Mouse (Mus musculus) cerebellum, postnatal 14 days (tissue): Measurements from ENCODE around the gene Fndc3a.

Experiments
- DNase-seq, 2 experiments: peaks; one replicate each; pipeline ENCODE4 v3.0.0; 2021; ENCODE audit warnings: mixed read lengths in 2 of 2

Fndc3a gene

DNA sequence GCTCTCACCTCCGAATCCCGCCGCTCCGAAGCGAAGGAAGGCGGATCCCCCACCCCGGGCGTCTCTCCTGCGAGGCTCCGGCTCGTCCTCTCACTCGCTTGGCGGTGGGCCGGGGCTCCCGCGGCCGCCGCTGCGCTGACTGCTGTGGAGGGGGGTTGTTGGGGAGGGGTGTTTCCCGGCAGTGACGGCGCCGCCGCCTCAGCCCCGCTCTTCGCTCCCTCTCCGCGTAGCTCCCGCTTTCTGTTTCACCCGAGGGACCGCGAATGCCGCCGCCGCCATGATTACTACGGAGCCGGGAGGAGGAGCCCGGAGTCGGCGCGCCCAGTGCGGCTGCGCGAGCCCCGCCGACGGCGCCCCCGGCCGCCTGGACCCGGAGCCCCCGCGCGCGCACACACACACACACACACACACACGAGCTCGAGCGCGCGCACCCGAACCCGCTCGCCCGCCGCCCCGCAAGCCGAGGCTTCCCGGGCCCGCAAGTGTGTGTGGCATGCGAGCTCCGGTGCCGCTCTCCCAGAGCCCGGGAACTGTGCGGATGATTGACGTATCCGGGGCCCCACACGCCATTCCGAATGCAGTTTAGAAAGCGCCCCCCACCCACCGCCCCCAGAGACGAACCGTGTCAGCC is at the start of gene Fndc3a:
Gene Fndc3a (minus strand): TSS at position 294 of the 631 bp plus-strand sequence.
- DNase-seq: peak; percentile 88

DNA sequence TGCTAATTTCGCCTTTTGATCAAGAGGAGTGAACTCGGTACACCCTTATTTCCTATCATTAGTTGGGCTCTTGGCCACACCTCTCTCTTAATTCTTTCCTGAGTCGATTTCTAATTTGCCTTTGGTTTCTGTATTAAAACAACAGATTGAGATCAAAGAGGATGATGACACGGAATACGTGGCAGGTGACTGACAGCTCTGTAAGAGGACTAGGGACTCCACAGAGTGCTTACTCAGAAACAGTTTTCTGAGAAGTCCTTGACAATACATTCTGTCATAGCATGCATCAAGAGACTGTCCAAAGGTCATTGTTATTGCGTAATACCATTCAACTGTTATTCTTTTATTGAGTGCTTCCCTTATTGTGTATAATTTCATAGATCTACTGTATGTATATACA is 43.1 kb upstream of the Fndc3a start:
- DNase-seq: no peak

DNA sequence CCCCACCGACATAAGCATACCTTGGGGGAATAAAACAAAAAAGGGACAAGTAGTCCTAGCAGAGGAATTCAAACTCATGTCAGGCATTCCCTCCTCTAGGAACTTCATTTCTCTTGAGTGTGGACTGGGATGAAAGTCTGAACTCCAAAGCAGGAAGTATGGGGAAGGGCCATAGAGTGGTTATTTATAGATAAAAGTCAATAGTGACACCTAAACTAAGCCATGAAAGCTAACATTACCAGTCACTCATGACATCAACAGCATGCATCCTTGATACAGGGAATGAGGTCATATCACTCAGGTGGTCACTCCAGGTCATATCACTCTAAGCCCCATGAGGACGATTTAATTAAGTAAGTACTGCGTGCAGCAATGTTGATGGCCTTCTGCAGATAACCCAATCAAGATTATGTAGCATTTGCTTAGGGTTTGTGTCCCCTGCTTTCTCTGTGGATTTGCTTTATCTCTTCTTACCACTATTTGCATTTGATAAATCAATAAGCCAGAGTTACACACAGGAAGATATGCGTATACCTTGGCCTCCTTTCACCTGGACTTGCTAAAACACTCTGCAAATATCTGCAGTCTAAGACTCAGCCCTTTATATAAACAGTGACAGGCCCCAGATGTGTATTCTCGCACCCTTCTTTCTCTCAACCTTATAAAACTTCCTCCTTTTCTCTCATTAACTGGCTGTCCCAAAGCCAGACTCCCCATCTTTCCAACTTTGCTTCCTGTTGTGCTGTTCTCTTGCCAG is 40.8 kb upstream of the Fndc3a start:
- DNase-seq: no peak

DNA sequence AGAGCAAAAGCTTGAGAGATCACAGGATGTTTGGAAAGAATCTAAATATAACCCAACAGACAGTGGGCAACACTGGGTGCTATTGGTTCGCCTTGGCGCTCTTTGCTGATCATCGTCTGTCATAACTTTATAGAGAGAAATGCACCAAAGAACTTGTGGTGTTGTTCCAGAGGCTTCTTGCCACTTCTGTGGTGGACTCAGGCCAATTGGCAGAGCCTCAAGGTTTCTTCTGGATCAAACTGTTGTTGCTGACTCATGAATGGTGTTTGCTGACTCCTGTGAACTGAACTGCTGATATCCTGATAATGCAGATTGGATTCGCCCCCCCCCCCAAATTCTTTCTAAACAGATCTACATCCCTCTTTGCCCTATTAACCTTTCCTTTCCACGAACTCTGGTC is 38.5 kb upstream of the Fndc3a start:
- DNase-seq: peak in 1 of 2 experiments; percentile 4

DNA sequence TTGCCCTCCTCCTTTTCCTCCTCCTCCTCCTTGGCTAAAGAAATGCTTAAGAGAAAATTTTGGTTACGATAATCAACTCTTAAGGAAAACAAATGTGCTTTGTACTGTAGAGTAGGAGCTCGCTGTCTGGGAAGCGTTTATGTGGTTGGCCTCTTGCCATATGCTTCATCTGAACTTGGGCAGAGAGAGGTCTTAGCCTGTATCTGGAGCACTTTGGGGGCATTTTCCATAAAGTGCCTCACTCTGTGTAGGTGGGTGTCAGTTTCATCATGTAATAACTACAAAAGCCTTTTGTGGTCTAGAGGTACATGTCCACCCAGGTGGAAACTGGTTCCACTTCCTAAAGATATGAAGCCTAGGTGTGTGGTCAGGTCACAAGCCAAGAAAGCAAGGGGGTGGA is 31.9 kb upstream of the Fndc3a start:
- no peak for DNase-seq

DNA sequence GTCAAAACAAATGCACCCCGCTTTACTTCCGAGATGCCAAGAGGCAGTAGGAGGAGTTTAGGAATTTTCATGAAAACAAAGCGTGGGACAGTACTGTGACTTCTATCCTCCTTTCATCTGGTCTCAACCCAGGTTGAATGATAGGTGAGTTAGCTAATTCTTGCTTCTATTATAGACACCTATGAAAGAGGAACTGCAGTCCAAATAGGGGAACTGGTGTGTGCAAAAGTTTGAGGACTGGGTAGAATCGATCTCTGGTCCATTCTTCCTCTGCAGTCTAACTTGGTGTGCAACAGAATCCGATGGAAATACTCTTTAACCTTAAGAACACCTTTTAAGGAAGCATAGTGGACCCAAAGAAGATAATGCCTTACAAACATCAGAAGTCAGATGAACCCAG is 30.5 kb upstream of the Fndc3a start:
- no peak for DNase-seq

DNA sequence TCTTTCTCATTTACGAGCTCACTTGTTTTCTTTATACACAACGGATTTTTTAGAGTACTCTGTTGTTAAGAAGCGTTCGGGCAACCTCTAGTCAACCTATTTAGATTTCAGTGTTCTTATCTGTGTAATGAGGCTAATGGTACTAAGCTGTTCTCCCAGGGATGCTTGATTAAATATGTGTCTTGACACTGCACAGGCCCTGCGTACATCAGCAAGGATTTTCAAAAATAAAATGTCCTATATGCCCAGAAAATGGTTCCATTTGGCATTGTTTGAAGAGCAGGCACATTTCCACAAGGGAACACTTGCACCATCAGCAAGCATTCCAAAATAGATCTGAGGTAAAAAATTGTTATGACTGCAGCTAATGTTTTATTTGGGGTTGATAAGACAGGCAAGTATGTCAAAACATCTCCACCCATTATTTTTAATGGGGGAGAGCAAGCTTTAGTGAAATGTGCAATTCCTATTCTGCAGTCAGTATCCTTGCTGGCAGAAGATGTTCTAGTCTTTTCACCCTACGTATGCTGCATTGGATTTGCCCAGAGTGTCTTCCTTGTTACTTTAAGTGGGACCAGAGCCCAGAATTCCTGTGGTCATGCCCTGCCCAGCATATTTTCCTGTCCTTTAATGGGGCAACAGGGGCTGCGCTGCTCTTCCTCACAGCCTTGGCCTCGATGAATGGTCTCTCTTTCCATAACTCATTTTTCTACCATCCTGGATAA is 29.8 kb upstream of the Fndc3a start:
- no peak for DNase-seq

DNA sequence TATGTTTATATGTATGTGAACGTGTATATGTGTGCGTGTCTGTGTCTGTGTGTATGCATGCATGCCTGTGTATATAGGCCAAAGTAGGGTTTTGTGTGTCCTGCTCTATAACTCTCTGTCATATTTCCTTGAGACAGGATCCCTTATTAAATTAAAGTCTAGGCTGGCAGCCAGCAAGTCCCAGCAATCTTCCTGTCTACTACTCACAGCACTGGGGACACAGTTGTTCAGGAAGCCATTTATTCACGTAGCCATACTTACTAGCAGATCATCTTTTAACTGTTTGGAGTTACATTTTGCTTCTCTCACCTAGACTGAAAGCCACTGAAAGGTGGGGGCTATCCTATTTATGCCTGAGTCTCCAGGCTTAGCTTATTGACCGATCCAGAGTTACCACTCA is 29.0 kb upstream of the Fndc3a start:
- DNase-seq: no peak

DNA sequence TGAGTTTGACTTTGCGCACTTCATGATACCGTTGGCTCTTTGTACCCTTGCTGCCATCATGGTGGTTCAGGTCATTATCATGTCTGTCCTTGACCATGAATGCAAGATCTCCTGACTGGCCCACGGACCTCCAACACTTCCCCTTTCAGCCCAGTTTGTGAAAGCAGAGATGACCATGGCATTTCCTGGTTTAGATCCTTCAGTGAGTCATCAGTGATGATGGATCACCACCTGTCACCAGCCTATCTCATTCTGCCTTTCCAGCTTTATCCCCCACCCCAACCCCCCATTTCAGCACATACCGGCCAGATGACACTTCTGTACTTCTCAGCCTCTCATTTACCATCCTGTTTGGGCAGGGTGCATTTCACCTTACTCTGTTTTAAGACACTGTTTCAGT is 28.4 kb upstream of the Fndc3a start:
- no peak for DNase-seq

DNA sequence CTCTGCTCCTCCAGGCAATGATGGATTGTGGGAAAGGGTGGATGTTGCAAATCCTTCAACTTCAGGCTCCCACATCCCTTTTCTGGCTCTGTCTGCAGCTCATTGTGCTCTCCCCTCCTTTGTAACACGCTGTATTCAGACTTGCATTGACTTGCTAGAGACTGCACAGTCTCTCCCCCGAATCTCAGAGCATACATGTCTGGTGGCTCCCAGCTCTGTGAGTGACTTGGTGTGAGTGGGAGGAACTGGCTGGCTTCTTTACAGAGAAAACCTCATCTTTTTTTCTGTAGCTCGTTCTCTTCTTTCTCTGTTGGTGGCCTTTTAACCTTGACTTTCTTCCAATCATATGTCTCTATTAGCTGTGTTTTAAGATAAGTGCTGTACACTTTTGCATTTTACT is 16.1 kb upstream of the Fndc3a start:
- no peak for DNase-seq

DNA sequence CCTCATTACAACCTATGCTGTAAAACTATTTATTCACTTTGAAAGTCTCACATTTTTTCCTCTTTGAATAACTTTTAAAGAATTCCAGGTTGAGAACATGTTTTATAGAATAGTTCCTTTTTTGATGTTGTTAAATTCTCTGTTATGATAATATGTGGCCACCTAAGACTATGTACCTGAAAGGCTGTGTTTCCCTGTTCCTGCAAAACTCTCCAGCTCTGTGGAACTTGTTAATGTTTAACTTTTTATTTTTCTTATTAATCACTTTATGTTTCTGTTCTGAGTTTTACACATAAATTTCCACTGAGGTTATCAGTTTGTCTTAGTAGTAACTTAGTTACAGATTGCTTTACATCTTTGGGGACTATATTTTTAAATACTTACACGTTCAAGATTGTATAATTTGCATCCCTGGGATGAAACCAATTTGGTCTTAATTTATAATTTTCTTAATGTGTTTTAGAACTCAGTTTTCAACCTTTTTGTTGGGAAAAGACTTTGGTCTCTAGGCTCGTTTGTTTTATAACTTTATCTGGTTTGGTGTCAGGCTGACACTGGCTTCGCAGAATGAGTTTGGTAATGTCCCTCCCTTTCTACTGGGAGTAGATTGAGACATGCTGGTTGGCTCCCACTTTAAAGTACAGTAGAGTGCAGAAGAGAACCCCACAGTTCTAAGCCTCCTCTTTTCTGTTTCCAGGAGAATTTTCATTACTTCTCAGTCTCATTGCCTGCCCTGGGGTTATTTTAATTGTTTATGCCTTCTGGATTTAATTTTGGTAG is 12.7 kb upstream of the Fndc3a start:
- no peak for DNase-seq

DNA sequence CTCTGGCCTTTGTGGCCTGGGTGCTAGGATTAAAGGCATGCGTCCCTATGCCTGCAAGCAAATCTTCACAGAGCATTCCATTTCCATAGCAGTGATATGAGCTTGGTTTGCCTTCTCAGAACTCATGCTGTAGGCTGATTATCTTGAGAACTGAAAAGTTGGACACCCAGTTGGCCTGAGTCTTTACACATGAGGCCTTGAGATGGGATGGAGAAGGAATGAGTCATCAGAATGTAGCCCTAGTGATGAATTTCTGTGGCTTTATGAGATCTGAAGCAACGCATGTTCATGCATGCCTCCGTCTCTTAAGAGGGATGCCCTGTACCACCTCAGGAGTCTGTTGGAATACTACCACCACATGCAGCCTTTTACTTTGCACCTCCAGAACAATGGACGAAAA is 6.4 kb upstream of the Fndc3a start:
- DNase-seq: no peak

DNA sequence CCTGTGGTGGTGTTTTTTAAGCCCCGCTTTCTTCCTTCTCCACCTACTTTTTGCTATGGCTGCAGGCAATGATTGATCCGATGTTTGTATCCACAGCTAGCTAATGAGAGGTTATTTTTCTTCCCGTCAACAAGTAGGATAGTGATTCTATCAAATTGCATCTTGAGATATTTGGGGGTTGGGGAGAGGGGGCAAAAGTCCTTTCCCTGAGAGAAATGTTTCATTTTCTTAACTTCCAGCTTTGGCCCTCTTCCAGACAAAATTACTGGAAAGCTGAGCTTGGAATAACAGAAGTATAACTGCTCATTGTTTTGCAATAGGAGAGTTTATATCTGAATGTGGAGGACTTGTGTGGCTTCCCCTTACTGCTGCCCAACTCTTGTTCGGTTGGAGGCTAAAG is 1.3 kb upstream of the Fndc3a start:
- DNase-seq: no peak

DNA sequence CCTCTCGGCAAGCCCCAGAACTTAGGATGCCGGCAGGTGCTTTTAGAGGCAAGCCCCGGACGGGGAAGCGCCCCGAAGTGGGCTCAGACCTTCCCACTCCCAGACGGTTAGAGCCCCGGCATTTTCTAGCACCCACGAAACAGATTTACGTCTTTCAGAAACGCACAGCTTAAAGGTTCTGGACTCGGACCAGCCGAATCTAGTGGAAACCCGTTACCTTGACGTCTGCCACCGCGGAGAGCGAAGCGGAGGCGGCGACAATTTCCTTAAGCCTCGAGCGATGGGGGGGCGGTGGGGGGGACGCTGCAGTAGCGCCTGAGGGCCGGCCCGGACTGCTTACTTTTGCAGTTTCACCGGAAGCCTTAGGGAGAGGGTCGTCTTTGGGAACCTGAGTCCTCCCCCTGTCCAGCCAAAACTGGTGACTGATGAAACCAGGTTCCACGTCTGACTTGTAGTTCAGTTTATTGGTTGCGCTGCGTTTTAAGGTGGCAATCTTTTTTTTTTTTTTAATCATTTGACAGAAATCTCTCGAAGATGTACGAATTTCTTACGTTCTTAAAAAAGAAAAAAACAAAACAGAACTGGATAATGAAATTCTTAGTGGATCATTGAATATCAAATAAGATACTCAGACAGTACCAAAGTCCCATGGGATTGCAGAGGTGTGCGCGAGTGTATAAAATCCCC is 681 bp upstream of the Fndc3a start:
- peak in 1 of 2 experiments; percentile 54 for DNase-seq

DNA sequence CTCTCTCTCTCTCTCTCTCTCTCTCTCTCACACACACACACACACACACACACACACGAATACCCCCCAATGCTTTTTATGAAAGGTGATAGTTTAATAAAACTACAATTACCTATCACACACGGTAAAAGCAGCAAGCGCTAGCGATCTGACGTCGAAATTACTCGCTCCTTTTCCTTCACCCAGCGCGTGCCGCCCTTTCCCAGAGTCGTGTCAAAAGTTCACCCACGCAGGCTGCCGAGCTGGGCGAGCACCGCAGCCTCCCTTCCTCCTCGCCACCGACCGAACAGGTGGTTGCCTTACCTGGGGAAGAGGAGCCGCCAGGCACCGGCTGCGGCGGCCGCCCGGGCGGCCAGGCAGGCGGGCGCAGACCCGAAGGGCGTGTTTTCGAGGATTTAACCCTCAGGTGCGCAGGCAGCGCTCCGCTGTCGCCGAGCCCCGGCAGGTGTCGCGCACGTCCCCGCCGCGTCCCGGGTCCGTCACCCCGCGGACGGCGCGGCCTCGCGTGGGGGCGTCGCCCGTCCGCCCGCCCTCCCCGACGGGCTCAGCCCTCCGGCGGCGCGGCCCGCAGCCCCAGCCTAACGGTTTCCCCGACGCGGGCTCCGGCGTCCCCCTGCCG is 603 bp downstream of the Fndc3a start:
- no peak for DNase-seq

DNA sequence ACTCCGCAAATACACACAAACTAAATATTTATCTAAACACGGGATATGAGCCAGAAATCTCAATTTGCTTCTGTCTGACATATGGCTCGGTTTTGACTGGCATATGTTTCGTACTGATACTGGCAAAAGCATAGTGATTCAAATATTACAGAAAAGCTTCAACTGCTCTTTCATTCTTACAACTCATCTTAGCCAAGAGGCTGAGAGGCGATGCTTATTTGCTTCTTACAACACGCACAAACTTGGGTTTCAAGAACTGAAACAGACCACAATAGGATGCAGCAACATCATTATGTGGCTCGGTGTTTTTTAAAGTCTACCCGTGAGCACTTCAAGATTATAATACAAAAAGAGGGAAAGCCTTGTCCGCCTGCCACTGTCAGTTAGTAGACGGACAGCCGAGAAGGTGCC is 1.2 kb downstream of the Fndc3a start:
- peak in 1 of 2 experiments; percentile 16 for DNase-seq

DNA sequence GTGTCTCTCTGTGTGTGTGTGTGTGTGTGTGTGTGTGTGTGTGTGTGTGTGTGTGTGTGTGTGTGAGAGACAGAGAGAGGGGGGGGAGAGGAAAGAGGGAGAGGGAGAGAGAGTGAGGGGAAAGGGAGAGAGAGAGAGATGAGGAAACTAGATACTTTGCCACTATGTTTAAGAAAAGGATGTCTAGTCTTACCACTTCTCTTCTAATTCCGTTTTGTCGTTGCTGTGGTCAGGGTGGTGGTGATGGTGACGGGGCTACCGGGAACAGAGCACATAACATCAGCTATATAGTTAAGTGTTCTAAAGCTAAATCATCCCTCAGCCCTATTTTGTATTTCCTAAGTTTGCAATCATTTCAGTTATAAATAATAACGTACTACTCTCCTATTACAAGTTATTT is 9.7 kb downstream of the Fndc3a start:
- DNase-seq: no peak

DNA sequence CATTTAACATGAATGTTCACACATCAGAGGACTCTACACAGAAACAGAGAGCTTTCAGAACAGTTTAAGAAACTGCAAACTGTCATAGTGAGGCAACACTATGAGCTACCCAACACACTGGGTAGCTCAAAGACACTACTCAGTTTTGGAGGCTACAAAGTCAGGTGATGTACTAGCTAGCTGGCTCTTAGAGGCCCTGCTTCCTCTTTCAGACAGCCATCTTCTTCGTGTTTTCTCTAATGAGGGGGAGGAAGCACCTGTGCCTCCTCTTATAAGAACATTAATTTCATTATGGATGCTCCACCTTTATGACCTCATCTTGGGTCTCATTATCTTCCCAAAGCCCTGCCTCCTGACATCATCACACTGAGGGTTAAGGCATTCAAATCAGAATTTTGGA is 18.4 kb downstream of the Fndc3a start:
- no peak for DNase-seq

DNA sequence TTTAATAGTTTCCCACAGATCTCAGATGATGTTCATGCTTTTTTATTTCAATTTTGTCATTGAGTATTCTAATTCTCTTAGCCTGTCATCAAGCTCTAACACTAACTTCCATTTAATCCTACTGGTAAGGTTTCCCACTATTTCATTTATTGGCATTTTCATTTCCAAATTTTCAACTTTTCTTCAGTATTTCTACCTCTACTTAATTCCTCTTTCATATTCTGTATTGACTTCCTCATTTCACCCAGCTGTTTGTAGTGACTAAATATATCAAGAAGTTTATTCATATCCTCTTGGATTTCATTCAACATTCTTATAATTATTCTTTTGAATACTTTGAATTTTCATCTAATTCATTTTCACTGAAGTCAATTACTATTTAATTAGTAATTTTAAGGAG is 20.3 kb downstream of the Fndc3a start:
- no peak for DNase-seq

DNA sequence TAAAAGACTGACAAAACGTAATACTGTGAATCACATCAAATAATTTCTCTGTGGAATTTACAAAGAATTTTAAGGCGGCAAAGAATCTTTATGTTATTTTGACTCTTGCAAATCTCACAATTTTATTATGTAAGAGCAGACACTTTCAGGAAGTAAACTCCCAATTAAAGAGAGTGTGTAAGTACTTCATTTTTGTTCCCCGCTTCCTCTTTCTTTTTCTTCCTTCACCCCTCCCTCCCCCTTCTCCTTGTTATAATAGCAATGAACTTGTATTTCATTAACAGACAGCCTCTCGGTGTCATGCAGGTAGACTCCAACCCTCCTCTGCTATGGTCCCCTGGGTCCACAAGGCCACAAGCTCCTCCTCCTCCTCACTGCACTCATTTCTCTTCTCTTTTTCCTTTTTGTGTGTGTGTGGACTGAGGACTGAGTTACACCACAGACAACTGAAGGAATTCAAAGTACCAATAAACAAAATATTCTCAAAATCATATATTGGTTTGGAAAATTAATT is 24.9 kb downstream of the Fndc3a start:
- no peak for DNase-seq

DNA sequence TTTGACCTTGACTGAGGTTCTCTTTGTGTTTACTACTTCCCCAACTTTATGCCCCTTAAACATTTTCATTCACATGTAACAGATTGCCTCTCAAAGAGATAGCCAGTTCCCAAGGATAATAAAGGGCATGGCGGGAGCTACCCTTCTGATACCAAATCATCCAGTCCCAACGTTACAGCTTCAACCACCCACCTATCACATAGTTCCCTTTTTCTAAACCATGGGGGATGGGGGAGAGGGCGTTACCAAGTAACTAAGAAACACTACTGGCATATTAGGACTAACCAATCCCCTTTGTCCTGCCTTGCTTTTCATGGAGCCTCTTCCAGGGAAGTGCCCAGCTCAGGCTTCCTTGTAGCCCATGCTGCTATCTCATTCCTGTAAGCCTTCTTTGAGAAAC is 32.6 kb downstream of the Fndc3a start:
- no peak for DNase-seq

DNA sequence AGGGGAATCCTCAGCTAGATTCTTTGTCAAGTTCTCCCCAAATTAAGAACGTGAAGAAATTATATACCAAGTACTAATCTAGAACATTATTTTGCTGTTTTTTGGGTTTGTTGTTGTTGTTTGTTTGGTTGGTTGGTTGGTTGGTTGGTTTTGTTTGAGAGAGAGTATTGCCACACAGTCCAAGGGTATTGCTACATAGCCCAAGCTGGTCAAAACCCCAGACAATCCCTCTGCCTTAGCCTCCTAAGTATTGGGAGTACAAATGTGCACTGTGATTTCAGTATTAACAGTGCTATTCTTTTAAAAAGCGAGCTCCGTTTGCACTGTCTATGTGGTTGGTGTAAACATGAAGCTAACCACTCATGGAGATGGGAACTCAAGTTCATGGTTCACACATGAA is 37.9 kb downstream of the Fndc3a start:
- no peak for DNase-seq
